Mouse (Mus musculus): ENCODE results near the gene Polr3e. TPM values are rescaled to one million over a fixed set of nuclear protein-coding genes. Genes with fewer than 3 reads are reported as not detected.

Gene Polr3e
- 40.3 and 41.5 TPM in 2 replicates for polyA plus RNA-seq (2015; fragmentation: Nextera tagmentation; extraction: Ambion mirVana)

- peak within 1 kb of the TSS; percentile 86 for H3K27ac ChIP-seq
- peak within 1 kb of the TSS; percentile 85 for H3K9ac ChIP-seq
- ATAC-seq = peak; percentile 96
- under 1% methylated on average over 100 of the region's 102 CpGs for whole genome bisulfite sequencing
- peak within 1 kb of the TSS; percentile 71 for H3K4me2 ChIP-seq (replicated peaks)
- H3K4me1 ChIP-seq (replicated peaks) = peaks cover 8% of the 10 kb centered on the region; the same call in 1 of the 2 replicates
- no peaks in the 10 kb centered on the region for H3K36me3 ChIP-seq
- H3K4me3 ChIP-seq (replicated peaks) = peak within 1 kb of the TSS; percentile 94
- H3K27me3 ChIP-seq (replicated peaks) = no peaks in the 10 kb centered on the region
- no peaks in the 10 kb centered on the region for H3K9me3 ChIP-seq
Measured at GRCm38 (mm10) chr7:120917592-120918461, at the start of gene Polr3e. Gene Polr3e, plus strand, starts transcription at chr7:120917744.

DNA sequence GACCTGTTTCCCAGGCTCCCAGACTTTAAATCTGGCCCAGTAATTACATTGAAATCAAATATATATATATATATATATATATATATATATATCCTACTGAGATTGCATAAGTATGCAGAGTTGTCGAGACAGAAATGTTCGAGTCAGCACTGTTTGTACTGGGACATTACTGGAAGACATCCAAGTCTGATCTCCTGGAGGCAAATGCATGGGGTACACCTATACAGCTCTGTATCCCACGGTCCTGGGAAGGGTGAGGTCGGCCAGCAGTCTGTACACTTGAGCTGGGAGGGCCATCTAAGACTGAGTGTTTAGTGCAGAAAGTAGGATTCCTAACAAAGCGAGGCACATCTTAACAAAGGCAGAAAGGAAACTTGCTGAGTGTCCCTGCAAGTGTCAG is 47.7 kb upstream of the Polr3e start:
- 22% methylated on average over 5 of the region's 5 CpGs for WGBS
- no peaks in the 10 kb centered on the region for H3K27me3 ChIP-seq (replicated peaks)
- no peaks in the 10 kb centered on the region for H3K36me3 ChIP-seq
- ATAC-seq = no peak
- H3K4me2 ChIP-seq (replicated peaks) = no peak overlapping the region
- no peaks in the 10 kb centered on the region for H3K9me3 ChIP-seq
- H3K4me3 ChIP-seq (replicated peaks) = no peak overlapping the region
- peak overlapping the region; percentile 58 for H3K27ac ChIP-seq
- H3K4me1 ChIP-seq (replicated peaks) = peaks cover 44% of the 10 kb centered on the region
- H3K9ac ChIP-seq = no peak overlapping the region

DNA sequence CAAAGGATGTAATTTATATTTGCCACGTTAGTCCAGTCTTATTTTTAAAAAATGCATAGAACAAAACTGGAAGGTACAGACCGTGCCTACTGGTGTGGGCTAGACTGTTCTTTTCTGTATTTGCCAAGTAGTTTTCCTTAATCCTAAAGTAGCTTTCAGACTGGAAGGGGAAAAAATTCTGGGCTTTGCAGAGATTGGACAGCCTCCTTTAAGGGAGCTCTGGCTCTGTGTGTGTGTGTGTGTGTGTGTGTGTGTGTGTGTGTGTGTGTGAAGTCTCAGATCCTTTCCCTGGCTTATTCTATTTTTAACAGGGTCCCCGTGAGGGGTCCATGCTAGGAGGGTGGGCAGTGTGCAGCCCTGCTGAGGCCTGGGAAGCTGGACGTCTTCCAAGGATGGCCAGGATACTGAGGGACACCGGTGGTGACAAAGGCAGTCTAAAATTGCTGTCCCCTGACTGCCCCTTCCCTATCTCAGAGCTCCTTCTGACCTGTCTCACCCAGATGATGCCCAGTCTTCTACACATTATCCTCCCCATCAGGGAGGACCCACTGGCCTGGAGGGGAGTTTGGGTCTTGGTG is 47.0 kb upstream of the Polr3e start:
- no peak overlapping the region for H3K9ac ChIP-seq
- H3K4me3 ChIP-seq (replicated peaks) = no peak overlapping the region
- H3K27me3 ChIP-seq (replicated peaks) = no peaks in the 10 kb centered on the region
- H3K27ac ChIP-seq = peak overlapping the region; percentile 58; the same call in 1 of the 2 replicates
- H3K4me2 ChIP-seq (replicated peaks) = no peak overlapping the region
- H3K9me3 ChIP-seq = no peaks in the 10 kb centered on the region
- no peak for ATAC-seq
- 73% methylated on average over 5 of the region's 5 CpGs for WGBS
- H3K4me1 ChIP-seq (replicated peaks) = peaks cover 40% of the 10 kb centered on the region
- no peaks in the 10 kb centered on the region for H3K36me3 ChIP-seq

DNA sequence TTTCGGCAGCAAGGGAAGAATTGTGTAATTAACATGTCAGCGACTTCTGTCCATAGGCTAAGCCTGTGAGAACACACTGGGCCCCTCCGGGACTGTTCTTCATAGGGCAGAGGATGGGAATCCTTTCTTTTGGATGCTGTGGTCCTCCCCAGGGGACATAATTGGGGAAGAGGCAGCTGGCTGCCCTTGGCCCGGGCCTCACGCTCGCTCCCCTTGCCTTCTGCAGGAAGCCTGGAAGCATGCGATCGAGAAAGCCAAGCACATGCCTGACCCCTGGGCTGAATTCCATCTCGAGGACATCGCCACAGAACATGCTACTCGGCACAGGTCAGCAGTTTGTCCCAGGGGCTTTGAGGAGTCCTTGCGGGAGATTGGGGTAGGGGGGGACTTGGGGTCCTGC is 44.5 kb upstream of the Polr3e start:
- Histone ChIP-seq H3K9ac (no peak overlapping the region), H3K27me3 (replicated peaks) (no peaks in the 10 kb centered on the region), H3K27ac (no peak overlapping the region), H3K4me1 (replicated peaks) (peaks cover 17% of the 10 kb centered on the region), H3K4me3 (replicated peaks) (no peak overlapping the region), H3K4me2 (replicated peaks) (no peak overlapping the region), H3K36me3 (0 out of 2 replicates have a peak, but pooled peaks cover 4% of the 10 kb centered on the region), H3K9me3 (no peaks in the 10 kb centered on the region)
- 77% methylated on average over 12 of the region's 12 CpGs for WGBS
- ATAC-seq = no peak

GRCm38 (mm10) chr7:120874021-120874420 is 43.5 kb upstream of the Polr3e start:
- Histone ChIP-seq H3K4me3 (replicated peaks) (no peak overlapping the region), H3K9me3 (no peaks in the 10 kb centered on the region), H3K9ac (no peak overlapping the region), H3K27me3 (replicated peaks) (no peaks in the 10 kb centered on the region), H3K4me2 (replicated peaks) (no peak overlapping the region), H3K27ac (peak overlapping the region; percentile 36; the same call in 1 of the 2 replicates), H3K4me1 (replicated peaks) (peaks cover 12% of the 10 kb centered on the region), H3K36me3 (0 out of 2 replicates have a peak, but pooled peaks cover 4% of the 10 kb centered on the region)
- WGBS = 91% methylated on average over 3 of the region's 3 CpGs
- no peak for ATAC-seq

DNA sequence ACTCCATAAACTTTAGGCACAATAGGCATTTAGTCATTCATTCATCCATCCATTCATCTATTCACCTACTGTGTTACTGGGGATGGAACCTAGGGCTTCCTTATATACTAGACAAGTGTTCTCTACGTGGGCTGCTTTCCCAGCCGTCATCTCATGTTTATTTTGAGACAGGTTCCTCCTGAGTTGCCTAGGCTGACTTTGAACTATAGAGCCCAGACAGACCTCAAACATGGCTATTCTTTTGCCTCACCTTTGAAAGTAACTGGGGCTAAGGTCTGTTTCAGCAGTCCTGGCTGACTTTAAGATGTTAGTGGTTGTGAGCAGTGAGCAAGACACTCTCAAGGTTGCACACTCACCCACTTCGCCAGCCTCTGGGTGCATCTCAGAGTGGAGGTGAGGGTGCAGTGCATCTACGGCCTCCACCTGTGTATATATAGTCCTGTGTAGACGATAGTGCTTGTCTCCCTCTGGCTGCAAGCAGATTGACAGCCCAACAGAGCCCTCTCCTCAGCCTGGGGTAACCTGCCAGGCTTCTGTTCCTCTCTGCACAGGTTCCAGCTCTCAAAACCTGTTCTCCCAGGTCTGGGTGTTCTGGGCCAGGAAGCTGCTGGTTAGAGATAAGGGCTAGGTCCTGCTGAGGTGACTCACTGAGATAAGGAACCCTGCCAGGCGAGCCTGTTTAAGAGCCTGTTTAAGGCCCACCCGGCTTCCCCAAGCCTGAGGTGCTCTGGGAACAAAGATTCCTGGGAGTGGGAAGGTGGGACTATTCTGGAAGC is 42.6 kb upstream of the Polr3e start:
- H3K4me1 ChIP-seq (replicated peaks) = peaks cover 5% of the 10 kb centered on the region
- H3K36me3 ChIP-seq = 0 out of 2 replicates have a peak, but pooled peaks cover 10% of the 10 kb centered on the region
- H3K4me3 ChIP-seq (replicated peaks) = no peak overlapping the region
- no peak overlapping the region for H3K9ac ChIP-seq
- peak overlapping the region; percentile 86 for H3K27ac ChIP-seq
- 48% methylated on average over 7 of the region's 7 CpGs for WGBS
- ATAC-seq = peak; percentile 96
- no peak overlapping the region for H3K4me2 ChIP-seq (replicated peaks)
- no peaks in the 10 kb centered on the region for H3K27me3 ChIP-seq (replicated peaks)
- no peaks in the 10 kb centered on the region for H3K9me3 ChIP-seq

DNA sequence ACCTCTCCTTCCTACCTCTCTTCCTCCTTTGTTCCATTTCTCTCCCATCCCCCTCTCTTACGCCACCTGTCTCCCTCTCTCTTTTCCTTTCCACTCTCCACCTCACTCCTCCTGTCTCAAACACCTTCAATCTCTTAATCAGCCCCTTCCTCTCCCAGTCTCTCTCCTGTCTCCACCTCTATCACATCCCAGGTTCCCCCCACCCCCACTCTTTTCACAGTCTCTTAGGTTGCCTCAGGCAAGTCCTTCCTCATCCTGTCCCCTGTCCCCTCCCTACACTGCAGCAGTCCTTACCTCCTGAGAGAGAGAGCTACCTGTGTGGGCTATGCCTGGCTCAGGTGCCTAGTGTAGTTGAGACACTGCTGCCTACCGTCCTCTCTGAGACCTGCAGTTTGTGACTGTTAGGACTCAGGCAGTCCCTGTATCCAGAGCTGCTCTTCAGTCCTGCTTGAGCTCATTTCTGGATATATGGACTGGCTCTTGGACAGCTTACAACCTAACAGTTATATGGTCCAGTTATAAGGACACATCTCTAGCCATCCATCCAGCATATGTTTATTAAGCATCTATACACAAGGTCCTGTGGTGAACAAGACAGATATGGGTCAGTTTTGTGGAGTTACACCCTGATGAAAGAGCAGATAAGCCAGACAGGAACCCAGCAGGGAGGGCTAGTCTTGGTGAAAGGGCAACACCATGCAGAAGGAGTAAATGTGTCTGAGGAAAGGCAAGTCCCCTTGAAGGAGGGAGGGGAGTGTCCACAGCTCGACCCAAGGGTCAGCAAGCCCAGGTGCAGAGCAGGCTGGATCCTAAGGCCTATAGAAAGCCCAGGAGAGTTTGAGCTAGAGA is 41.8 kb upstream of the Polr3e start:
- Histone ChIP-seq H3K27me3 (replicated peaks) (no peaks in the 10 kb centered on the region), H3K9ac (no peak overlapping the region), H3K36me3 (peaks cover 14% of the 10 kb centered on the region; the same call in 1 of the 2 replicates), H3K4me1 (replicated peaks) (no peaks in the 10 kb centered on the region; the same call in 1 of the 2 replicates), H3K9me3 (no peaks in the 10 kb centered on the region), H3K27ac (peak overlapping the region; percentile 86), H3K4me3 (replicated peaks) (no peak overlapping the region), H3K4me2 (replicated peaks) (no peak overlapping the region)
- WGBS = 44% methylated on average over 3 of the region's 3 CpGs
- ATAC-seq = peak; percentile 81

GRCm38 (mm10) chr7:120878271-120878670 is 39.3 kb upstream of the Polr3e start:
- Histone ChIP-seq H3K9ac (no peak overlapping the region), H3K4me3 (replicated peaks) (no peak overlapping the region), H3K9me3 (no peaks in the 10 kb centered on the region), H3K4me2 (replicated peaks) (no peak overlapping the region), H3K4me1 (replicated peaks) (no peaks in the 10 kb centered on the region), H3K27ac (no peak overlapping the region), H3K36me3 (peaks cover 20% of the 10 kb centered on the region; the same call in 1 of the 2 replicates), H3K27me3 (replicated peaks) (no peaks in the 10 kb centered on the region)
- no peak for ATAC-seq
- WGBS = 81% methylated on average over 6 of the region's 6 CpGs

GRCm38 (mm10) chr7:120879972-120880371 is 37.6 kb upstream of the Polr3e start:
- H3K4me3 ChIP-seq (replicated peaks) = no peak overlapping the region
- H3K4me1 ChIP-seq (replicated peaks) = no peaks in the 10 kb centered on the region
- no peaks in the 10 kb centered on the region for H3K9me3 ChIP-seq
- no peak for ATAC-seq
- no peak overlapping the region for H3K9ac ChIP-seq
- peaks cover 29% of the 10 kb centered on the region for H3K36me3 ChIP-seq
- H3K27me3 ChIP-seq (replicated peaks) = no peaks in the 10 kb centered on the region
- H3K27ac ChIP-seq = no peak overlapping the region
- 95% methylated on average over 3 of the region's 3 CpGs for WGBS
- no peak overlapping the region for H3K4me2 ChIP-seq (replicated peaks)

GRCm38 (mm10) chr7:120880770-120881169 is 36.8 kb upstream of the Polr3e start:
- Histone ChIP-seq H3K36me3 (peaks cover 36% of the 10 kb centered on the region), H3K4me2 (replicated peaks) (no peak overlapping the region), H3K27me3 (replicated peaks) (no peaks in the 10 kb centered on the region), H3K4me3 (replicated peaks) (no peak overlapping the region), H3K4me1 (replicated peaks) (no peaks in the 10 kb centered on the region), H3K27ac (no peak overlapping the region), H3K9ac (no peak overlapping the region), H3K9me3 (no peaks in the 10 kb centered on the region)
- 97% methylated on average over 4 of the region's 4 CpGs for WGBS
- ATAC-seq = no peak

DNA sequence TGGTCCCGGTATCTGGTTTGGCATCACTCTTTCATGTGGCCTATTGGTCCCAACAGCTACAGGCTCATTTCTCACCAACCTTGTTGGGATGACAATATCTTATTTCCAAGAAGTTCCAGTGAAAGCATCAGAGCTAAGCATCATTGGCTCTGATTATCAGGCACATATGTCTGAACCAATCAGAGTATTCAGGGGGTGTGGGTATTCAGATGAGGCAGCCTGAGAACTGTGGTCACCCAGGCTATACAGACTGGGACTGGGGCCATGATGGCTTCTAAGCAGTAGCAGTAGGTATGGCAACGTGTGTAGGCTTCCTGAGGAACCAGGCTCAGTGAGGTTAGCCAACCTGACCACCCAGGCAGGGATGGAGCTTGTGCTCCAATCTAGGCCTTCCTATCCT is 36.1 kb upstream of the Polr3e start:
- Histone ChIP-seq H3K36me3 (peaks cover 37% of the 10 kb centered on the region), H3K4me1 (replicated peaks) (no peaks in the 10 kb centered on the region), H3K4me2 (replicated peaks) (no peak overlapping the region), H3K9me3 (no peaks in the 10 kb centered on the region), H3K27ac (no peak overlapping the region), H3K4me3 (replicated peaks) (no peak overlapping the region), H3K27me3 (replicated peaks) (no peaks in the 10 kb centered on the region), H3K9ac (no peak overlapping the region)
- no peak for ATAC-seq
- WGBS = 69% methylated on average over 2 of the region's 2 CpGs
